Mouse (Mus musculus): ENCODE results near the gene Rpp38.

- no peak for TF ChIP-seq CTCF (IDR thresholded peaks at IDR 0.05; ENCODE audit: low read depth, low read length)
- no peak for TF ChIP-seq POLR2A (IDR thresholded peaks at IDR 0.05; ENCODE audit: insufficient read depth, low read length)
Measured at GRCm38 (mm10) chr2:3281311-3281710, 51.1 kb downstream of the Rpp38 start.

Measured in ES-Bruce4 (cell line).